Mouse (Mus musculus) cerebellum, adult 2 months (tissue): ENCODE measurements around the gene Gm45140.

Experiments
- CTCF ChIP-seq: fragments of 200-500 bp; IDR thresholded peaks from 2 replicates; pipeline ENCODE4 v1.5.1; 2011; ENCODE audit warnings: low read depth, mild to moderate bottlenecking, control low read depth, low read length, moderate library complexity, borderline replicate concordance; ENCODE audit not compliant: insufficient read depth
- POLR2A ChIP-seq: fragments of 200-500 bp; IDR thresholded peaks from 2 replicates; pipeline ENCODE4 v1.6.1; 2011; ENCODE audit warnings: low read length, control low read depth, borderline replicate concordance; ENCODE audit not compliant: insufficient read depth

GRCm38 (mm10) chr6:87882816-87883215 is 47.2 kb upstream of the Gm45140 start:
- TF ChIP-seq POLR2A (no peak), CTCF (no peak)
